Mouse (Mus musculus) hindlimb bud, embryonic 11.5 days (tissue): ENCODE measurements around the gene Ppm1h.

Experiments
- DNase-seq: peaks from one replicate; pipeline ENCODE4 v3.0.0-alpha.2; 2012; ENCODE audit warnings: low read depth, low spot score; ENCODE audit errors: extremely low spot score

The Ppm1h gene

DNA sequence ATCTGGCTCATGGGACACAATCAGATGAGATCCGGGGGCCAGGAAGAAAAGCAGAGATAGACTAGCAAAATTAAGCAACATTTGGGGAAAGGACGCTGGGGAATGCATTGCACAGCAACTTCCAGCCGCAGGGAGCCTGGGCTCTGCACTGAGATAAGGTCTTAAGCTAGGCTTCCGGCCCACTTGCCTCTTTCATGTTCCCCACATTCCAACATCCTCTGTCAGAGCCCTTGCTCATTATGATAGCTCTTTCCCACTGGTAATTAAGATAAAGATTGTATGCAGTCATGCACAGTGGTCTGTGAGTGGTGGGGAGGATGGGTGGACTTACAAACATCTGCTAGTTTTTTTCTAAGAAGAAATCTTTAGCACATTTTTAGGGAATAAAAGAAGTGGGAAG, 176.6 kb downstream of the Ppm1h start:
- DNase-seq: no peak

GRCm38 (mm10) chr10:122856040-122856764, 177.6 kb downstream of the Ppm1h start:
- DNase-seq: no peak

GRCm38 (mm10) chr10:122857155-122857554, 178.6 kb downstream of the Ppm1h start:
- DNase-seq: no peak

- DNase-seq: no peak
Observed at GRCm38 (mm10) chr10:122858904-122859641, 180.5 kb downstream of the Ppm1h start.

- no peak for DNase-seq
Observed at GRCm38 (mm10) chr10:122859642-122859997, 181.1 kb downstream of the Ppm1h start.

DNA sequence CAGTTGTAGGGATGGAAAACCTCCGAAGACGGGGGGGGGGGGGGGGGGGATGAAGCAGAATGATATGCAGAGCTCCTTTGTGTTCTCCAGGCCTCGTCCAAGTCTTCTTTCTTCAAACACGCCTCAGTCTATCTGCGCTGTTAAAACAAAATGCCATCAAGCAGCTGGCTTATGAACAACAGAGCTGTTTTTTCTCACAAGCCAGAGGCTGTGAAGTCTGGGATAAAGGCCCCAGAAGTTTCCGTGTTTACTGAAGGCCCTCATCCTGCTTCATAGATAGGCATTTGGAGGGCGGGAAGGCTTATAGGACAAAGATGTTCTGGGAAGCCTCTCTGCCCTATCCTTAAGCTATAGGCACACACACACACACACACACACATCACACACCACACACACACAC, 181.5 kb downstream of the Ppm1h start:
- no peak for DNase-seq

GRCm38 (mm10) chr10:122861696-122862385, 183.3 kb downstream of the Ppm1h start:
- no peak for DNase-seq

GRCm38 (mm10) chr10:122862386-122863023, 183.9 kb downstream of the Ppm1h start:
- DNase-seq: no peak

- no peak for DNase-seq
Observed at GRCm38 (mm10) chr10:122869865-122870503, 191.4 kb downstream of the Ppm1h start.

- DNase-seq: no peak
Observed at GRCm38 (mm10) chr10:122870848-122871494, 192.4 kb downstream of the Ppm1h start.

DNA sequence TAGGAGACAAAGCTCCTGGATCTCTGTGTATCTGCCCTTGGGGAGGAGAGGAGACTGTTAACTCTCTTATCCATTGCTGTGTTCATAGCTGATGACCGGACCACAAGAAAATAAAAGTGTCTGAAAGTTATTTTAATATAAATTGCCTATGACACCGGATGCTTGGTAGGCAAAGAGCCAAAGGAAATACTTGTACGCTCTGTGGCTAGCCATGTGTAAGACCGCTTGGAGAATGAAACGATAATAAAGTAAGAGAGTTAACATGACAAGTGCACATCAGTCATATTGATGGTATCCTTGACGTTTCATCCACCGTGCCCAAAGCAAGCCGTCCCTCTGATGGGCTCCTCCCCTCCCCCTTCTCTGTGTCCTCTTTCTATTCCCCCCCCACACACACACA, 194.2 kb downstream of the Ppm1h start:
- no peak for DNase-seq

DNA sequence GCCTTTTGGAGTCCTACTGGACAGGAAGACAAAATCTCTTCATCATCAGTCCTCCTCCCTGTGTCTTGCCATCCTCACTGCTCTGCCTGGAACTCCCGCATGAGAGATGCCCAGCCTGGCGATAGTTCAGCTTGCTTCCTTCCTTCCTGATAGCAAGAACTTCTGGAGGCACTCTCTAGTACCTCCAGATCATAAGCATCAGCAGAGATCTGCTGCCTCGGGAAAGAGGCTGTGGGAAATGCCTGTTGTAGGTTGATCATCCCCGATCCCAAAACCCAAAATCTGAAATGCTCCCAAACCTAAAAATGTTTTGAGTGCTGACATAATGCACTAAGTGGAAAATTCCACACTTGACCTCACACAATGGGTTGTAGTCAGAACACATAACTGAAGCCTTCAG, 198.4 kb downstream of the Ppm1h start:
- no peak for DNase-seq

DNA sequence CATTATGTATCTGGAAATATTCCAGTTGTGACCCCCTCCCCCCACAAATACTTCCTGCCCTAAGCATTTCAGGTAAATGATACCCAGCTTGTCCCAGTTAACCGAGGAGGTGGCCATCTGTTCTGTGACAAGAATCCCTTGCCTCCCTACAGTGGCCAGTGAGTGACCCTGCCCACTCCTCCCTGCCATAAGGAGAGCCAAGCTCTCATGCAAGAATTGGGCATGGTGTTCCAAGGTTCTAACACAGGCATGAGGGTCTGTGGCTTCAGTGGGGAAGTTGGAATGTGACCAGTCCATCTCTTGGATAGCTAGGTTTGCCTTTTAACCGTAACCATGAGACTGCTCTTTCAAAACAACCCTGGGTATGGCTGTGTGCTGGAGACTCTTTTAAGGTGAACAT, 198.9 kb downstream of the Ppm1h start:
- no peak for DNase-seq

DNA sequence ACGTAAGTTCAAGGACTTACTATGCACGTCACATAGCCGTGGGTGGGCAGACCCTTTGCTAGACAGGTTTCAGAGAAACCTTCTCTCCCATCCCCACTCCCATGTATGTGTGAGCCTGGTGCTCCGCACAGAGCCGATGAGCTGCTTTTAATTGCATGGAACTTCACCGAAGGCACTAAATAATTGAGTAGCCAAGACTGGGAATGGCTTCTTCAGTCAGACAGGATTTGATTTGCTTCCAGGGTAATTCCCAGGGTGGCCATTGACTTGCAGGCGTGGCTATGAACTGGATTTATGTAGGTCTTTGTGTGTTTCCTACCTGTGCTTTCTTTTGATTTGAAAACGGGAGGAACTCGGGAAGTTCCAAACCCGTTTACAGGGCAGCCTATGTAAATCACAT, 202.9 kb downstream of the Ppm1h start:
- DNase-seq: no peak

GRCm38 (mm10) chr10:122882614-122883013, 204.1 kb downstream of the Ppm1h start:
- no peak for DNase-seq

- DNase-seq: no peak
Observed at GRCm38 (mm10) chr10:122883823-122884743, 205.5 kb downstream of the Ppm1h start.

GRCm38 (mm10) chr10:122885301-122885700, 206.7 kb downstream of the Ppm1h start:
- no peak for DNase-seq

DNA sequence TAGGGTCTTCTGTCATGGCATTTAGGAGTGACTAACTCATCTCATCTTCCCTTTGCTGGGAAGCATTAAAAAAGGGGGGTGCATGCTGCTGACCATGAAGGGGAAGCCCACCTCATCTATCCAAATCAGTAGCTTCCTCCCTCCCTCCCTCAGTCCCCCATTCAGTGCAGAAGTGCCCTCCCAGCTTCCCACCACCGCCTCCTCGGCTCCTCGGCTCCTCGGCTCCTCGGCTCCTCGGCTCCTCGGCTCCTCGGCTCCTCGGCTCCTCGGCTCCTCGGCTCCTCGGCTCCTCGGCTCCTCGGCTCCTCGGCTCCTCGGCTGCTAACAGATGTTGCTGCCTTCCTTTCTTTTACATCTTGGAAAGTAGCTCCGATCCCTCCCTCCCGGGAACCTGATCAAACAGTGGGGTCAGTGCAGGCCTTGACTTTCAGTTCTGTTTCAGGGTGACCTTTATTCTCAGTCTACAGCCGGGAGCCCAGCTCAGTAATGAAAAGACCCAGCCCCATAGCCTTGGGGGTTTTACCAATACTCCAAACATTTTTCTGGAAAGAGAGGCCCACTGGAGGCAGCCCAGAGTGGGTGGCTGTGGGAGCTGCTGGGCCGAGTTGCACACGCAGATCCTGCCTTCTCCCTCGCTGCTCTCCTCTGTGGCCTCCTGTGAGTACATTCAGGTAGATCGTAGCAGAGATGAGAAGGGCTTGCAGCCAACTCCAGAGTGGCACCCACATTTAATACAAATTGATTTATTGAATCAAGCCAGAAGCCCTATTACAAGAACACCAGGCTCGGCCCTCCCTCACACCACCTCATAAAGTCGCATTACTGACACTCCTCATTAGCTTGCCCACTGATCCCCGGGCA, 207.7 kb downstream of the Ppm1h start:
- DNase-seq: no peak
